Mouse (Mus musculus) left cerebral cortex, adult 11 months (tissue): Measurements from ENCODE around the gene Cyp19a1.

Experiments used
- DNase-seq: peaks from one replicate; pipeline ENCODE4 v3.0.0; 2022; ENCODE audit warnings: low spot score

Cyp19a1 gene

GRCm38 (mm10) chr9:54169489-54169888 lies 98.4 kb downstream of the Cyp19a1 start:
- DNase-seq, result peak; percentile 11

GRCm38 (mm10) chr9:54168425-54168824 lies 99.5 kb downstream of the Cyp19a1 start:
- no peak for DNase-seq

GRCm38 (mm10) chr9:54163117-54163516 lies 104.8 kb downstream of the Cyp19a1 start:
- no peak for DNase-seq

- DNase-seq, result no peak
These were observed 114.2 kb downstream of the Cyp19a1 start for GRCm38 (mm10) chr9:54153679-54154078.

GRCm38 (mm10) chr9:54139191-54139590 lies 128.7 kb downstream of the Cyp19a1 start:
- DNase-seq, result no peak
